Mouse (Mus musculus) bone marrow, adult 2 months (tissue): ENCODE results near the gene B3gnt2.

Experiments
- CTCF ChIP-seq: fragments of 200-500 bp; IDR thresholded peaks from 2 replicates; pipeline ENCODE4 v1.5.1; 2011; ENCODE audit warnings: low read length, control low read depth; ENCODE audit not compliant: control insufficient read depth, insufficient read depth
- POLR2A ChIP-seq: fragments of 200-500 bp; IDR thresholded peaks from 2 replicates; pipeline ENCODE4 v1.6.1; 2011; ENCODE audit warnings: low read depth, mild to moderate bottlenecking, control low read depth, low read length, borderline replicate concordance; ENCODE audit not compliant: control insufficient read depth

DNA sequence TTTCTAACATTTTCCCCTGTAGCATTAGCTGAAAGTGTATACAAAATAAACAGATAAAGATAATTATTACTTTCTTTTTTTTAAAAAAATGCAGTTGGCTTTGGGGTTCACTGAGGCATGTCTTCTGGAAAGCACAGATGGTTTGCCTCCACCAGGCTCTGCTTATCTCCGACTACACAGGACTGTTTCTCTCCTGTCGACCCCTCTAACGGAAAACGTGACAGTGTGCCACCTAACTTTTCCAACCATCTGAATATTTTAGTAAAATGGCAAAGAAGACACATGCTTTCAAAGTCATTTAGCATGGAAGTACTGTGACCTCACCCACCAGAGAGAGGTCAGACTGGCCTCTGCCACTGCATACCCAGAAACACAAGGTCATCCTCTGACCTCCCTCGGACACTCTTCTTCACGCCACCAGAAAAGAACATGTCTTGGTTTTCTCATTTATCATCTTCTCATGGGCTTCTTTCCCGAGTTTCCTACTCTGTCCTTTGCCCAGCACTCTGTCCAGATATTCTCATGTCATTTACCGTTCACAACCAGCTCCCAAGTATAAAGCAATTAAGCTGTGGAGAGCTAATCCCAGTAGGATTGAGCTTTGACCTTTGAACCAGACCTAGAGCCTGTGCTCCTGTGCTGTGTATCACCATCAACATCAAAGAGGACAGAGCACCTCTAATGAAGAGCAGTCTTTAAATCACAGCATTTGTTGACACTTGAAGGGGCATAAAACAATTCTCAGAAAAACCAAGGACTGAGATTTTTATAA is 13.6 kb downstream of the B3gnt2 start:
- TF ChIP-seq CTCF = no peak
- TF ChIP-seq POLR2A = no peak
